In genomic region chr1:181880752-181881325, GRCm38 (mm10) we compare ENCODE assay signal across 8 mouse cellular contexts. TPM values are rescaled to one million over a fixed set of nuclear protein-coding genes. Genes with fewer than 3 reads are reported as not detected.
A peak's percentile ranks its signal among the peaks of the same experiment; 100 is the strongest.
DNase-seq lines count a peak whose midpoint lies in the region; ATAC-seq lines count a peak whose summit lies in the region.

No protein-coding gene starts in this region.

- H3K36me3 ChIP-seq in heart, embryonic 12.5 days, result no peaks in the 10 kb centered on the region
- H3K36me3 ChIP-seq in liver, embryonic 12.5 days, result no peaks in the 10 kb centered on the region

- no peak for DNase-seq in heart, adult 18-20 months
- peak; percentile 38 to 41 for DNase-seq in B cell, adult 2 months
- peak; percentile 56 for DNase-seq in embryo, embryonic 10 days (ENCODE audit: low spot score)
- DNase-seq in right cerebral cortex, postnatal 25 days, result no peak
- no peak for DNase-seq in ovary, postnatal 10 days (ENCODE audit: low spot score)

- peaks cover 9% of the 10 kb centered on the region for H3K4me1 ChIP-seq in heart, embryonic 12.5 days (replicated peaks)
- H3K4me1 ChIP-seq in liver, embryonic 12.5 days, result peaks cover 16% of the 10 kb centered on the region; the same call in 1 of the 2 replicates

- H3K27me3 ChIP-seq in heart, embryonic 12.5 days (replicated peaks), result 0 out of 2 replicates have a peak, but pooled peaks cover 5% of the 10 kb centered on the region
- H3K27me3 ChIP-seq in liver, embryonic 12.5 days (replicated peaks), result no peaks in the 10 kb centered on the region

- no peak overlapping the region for H3K9ac ChIP-seq in heart, embryonic 12.5 days
- no peak overlapping the region; the same call in 1 of the 2 replicates for H3K9ac ChIP-seq in liver, embryonic 12.5 days

- no peaks in the 10 kb centered on the region for H3K9me3 ChIP-seq in heart, embryonic 12.5 days (replicated peaks)
- no peaks in the 10 kb centered on the region for H3K9me3 ChIP-seq in liver, embryonic 12.5 days (replicated peaks)

- no peak overlapping the region for H3K4me3 ChIP-seq in heart, embryonic 12.5 days
- H3K4me3 ChIP-seq in liver, embryonic 12.5 days, result no peak overlapping the region

- 45% methylated on average over 15 of the region's 15 CpGs for WGBS in heart, embryonic 12.5 days
- 48% methylated on average over 15 of the region's 15 CpGs for WGBS in liver, embryonic 12.5 days (ENCODE audit: insufficient replicate concordance)

- no peak overlapping the region for H3K27ac ChIP-seq in heart, embryonic 12.5 days (ENCODE audit: poor library complexity, severe bottlenecking)
- H3K27ac ChIP-seq in liver, embryonic 12.5 days, result no peak overlapping the region; the same call in 1 of the 2 replicates

- peak overlapping the region; percentile 51 for H3K4me2 ChIP-seq in heart, embryonic 12.5 days
- peak overlapping the region; percentile 42 for H3K4me2 ChIP-seq in liver, embryonic 12.5 days

- ATAC-seq in heart, embryonic 12.5 days (ENCODE audit: insufficient number of reproducible peaks, low FRiP score), result no peak
- ATAC-seq in liver, embryonic 12.5 days, result peak; percentile 25
- no peak for ATAC-seq in frontal cortex, adult (ENCODE audit: low TSS enrichment)

RNA-seq across cellular contexts. Expression of gene Lbr, which starts 38.0 kb away (rescaled TPM):
- polyA plus RNA-seq in heart, embryonic 12.5 days (2016; fragmentation: Nextera tagmentation; extraction: Ambion mirVana), result 100 and 105 TPM in 2 replicates
- total RNA-seq in heart, adult 18-20 months (2021), result 10 to 100 TPM; 21.1 to 21.7 TPM
- 284 and 296 TPM in 2 replicates for polyA plus RNA-seq in liver, embryonic 12.5 days (2016; fragmentation: Nextera tagmentation; extraction: Ambion mirVana)

Comparison
In these comparisons a context has a peak if more than half of its experiments do, and no peak if none do; other contexts are left out.
1. DNase-seq: peak in B cell, adult 2 months (2 of 2) and embryo, embryonic 10 days (single experiment); none in heart, adult 18-20 months (0 of 2), right cerebral cortex, postnatal 25 days (single experiment) and ovary, postnatal 10 days (single experiment).